Mouse (Mus musculus) naive thymus-derived CD4-positive, alpha-beta T cell, adult 5 months (primary cell): ENCODE measurements around the gene Cecr2. TPM values are rescaled to one million over a fixed set of nuclear protein-coding genes. Genes with fewer than 3 reads are reported as not detected.

ENCODE experiments used
- polyA plus RNA-seq: library from polyadenylated mRNA; unstranded; fragments of 100-300 nt; shearing (Covaris generic); gene quantifications from one replicate; pipeline ENCODE4 v1.2.1, GENCODE M21; 2017

Cecr2 gene
- 0.36 TPM for polyA plus RNA-seq

GRCm38 (mm10) chr6:120665816-120666760 lies at the start of gene Cecr2:
Cecr2 (plus strand) TSS chr6:120666369.

GRCm38 (mm10) chr6:120773149-120773628 lies 107.0 kb downstream of the Cecr2 start, which contains the start of gene Slc25a18:
Slc25a18 (plus strand) TSS chr6:120773578.

Other genes with a start within 250 kb of the Cecr2 start
- gene Il17ra, start 203.1 kb upstream of the Cecr2 start, polyA plus RNA-seq = 227 TPM
- gene Tmem121b, start 172.6 kb upstream of the Cecr2 start, polyA plus RNA-seq = 0.58 TPM
- gene Hdhd5, start 135.1 kb upstream of the Cecr2 start, polyA plus RNA-seq = 111 TPM
- 0.17 TPM for gene Slc25a18, start 107.2 kb downstream of the Cecr2 start, polyA plus RNA-seq
- 150 TPM for gene Atp6v1e1, start 156.4 kb downstream of the Cecr2 start, polyA plus RNA-seq
- 41.1 TPM for gene Bcl2l13, start 169.8 kb downstream of the Cecr2 start, polyA plus RNA-seq